Mouse (Mus musculus): ENCODE measurements around the gene Rnls. TPM values are rescaled to one million over a fixed set of nuclear protein-coding genes. Genes with fewer than 3 reads are reported as not detected.

The Rnls gene
- polyA plus RNA-seq, 1 experiment = 0.34 TPM

DNA sequence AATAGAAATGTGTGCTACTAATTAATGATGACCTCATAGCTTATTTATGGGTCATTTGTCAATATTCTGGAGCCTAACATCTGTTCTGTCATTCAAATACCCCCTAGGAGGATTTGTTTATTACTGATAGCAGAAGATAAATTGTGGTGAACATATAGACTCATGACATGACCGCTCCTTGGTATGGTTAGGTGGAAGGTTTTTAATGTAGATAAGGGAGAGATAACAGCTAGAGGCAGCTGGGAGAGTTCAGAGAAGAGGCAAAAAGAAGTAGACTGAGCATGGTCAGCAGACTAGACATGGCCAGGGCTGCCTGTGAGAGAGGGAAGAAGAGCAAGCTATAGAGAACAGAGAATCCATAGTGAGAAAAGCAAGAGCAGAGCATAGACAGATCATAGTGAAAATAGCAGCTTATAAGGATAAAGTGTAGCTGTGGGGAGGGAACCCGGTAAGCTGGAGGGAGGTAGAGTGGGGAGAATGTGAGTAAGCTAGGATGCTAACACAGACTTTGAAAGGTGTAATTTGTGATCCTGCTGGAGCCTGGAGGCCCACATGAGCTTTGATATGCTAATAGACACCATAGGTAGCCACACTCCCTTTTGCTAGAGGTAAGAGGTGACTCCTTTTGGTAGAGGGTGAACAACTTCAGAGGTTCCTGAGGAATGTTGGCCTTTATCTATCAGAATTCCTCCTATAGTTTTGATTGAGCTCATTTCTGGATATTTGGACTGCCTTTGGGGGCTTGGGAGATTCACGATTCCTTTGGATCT is 127.7 kb downstream of the Rnls start:
- DNase-seq (ENCODE audit: low read depth in 1 of 2, low spot score in 2 of 2) = no peak
- H3K4me1 ChIP-seq (ENCODE audit: control insufficient read depth, insufficient read depth, insufficient read length) = no peaks in the 10 kb centered on the region
- TF ChIP-seq POLR2A (IDR thresholded peaks at IDR 0.05; ENCODE audit: low read depth, low read length) = no peak
- H3K36me3 ChIP-seq (ENCODE audit: control insufficient read depth, insufficient read depth, low read length) = no peaks in the 10 kb centered on the region
- H3K4me3 ChIP-seq (ENCODE audit: extremely low read depth, insufficient read depth, insufficient read length) = no peak overlapping the region
- no peak overlapping the region for H3K27ac ChIP-seq (ENCODE audit: insufficient read depth, low read length)
- 80% methylated on average over 3 of the region's 3 CpGs for WGBS
- H3K27me3 ChIP-seq (ENCODE audit: control insufficient read depth, insufficient read depth, low read length) = no peaks in the 10 kb centered on the region

DNA sequence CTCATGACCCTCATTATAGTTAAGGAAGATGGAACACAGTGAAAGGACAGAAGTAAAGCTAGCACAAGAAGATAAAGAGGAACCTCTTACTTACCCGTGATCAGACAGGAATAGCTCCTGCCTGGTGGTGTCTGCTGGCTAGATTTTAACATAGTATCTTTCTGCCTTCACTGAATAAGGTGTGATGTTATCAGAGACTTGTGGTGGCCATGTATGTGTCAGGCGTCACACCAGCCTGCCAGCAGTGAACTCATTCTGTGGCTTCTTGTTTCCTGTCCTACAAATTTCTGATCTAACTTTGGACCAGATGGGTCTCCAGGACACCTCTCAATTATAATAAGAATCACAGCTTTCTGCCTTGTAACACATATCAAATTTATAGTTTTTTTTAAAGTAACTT is 129.7 kb downstream of the Rnls start:
- H3K27ac ChIP-seq (ENCODE audit: insufficient read depth, low read length) = no peak overlapping the region
- no peak for DNase-seq (ENCODE audit: low read depth in 1 of 2, low spot score in 2 of 2)
- no peaks in the 10 kb centered on the region for H3K4me1 ChIP-seq (ENCODE audit: control insufficient read depth, insufficient read depth, insufficient read length)
- H3K27me3 ChIP-seq (ENCODE audit: control insufficient read depth, insufficient read depth, low read length) = no peaks in the 10 kb centered on the region
- no peak for TF ChIP-seq CTCF (IDR thresholded peaks at IDR 0.05; ENCODE audit: extremely low read depth, insufficient read depth, insufficient read length, insufficient replicate concordance)
- no peak for TF ChIP-seq POLR2A (IDR thresholded peaks at IDR 0.05; ENCODE audit: low read depth, low read length)
- WGBS = 13% methylated on average over 2 of the region's 2 CpGs
- H3K4me3 ChIP-seq (ENCODE audit: extremely low read depth, insufficient read depth, insufficient read length) = no peak overlapping the region
- H3K36me3 ChIP-seq (ENCODE audit: control insufficient read depth, insufficient read depth, low read length) = no peaks in the 10 kb centered on the region

DNA sequence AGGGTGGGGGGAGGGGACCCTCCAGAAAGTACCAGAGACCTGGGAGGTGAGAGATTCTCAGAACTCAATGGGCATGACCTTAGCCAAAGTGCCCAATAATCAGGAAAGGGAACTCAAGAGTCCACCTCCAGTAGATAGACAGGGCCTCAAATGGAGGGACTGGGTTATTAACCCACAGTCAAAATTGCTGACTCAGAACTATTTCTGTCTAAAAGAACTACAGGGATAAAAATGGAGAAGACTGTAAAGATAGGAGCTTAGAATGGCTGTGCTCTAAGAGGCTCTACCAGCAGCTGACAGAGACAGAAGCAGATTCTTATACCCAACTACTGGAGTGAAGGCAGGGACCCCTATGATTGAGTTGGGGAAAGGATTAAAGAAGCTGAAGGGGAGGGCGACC is 132.9 kb downstream of the Rnls start:
- no peak for DNase-seq (ENCODE audit: low read depth in 1 of 2, low spot score in 2 of 2)
- TF ChIP-seq POLR2A (IDR thresholded peaks at IDR 0.05; ENCODE audit: low read depth, low read length) = no peak
- no peak for TF ChIP-seq CTCF (IDR thresholded peaks at IDR 0.05; ENCODE audit: extremely low read depth, insufficient read depth, insufficient read length, insufficient replicate concordance)
- H3K27me3 ChIP-seq (ENCODE audit: control insufficient read depth, insufficient read depth, low read length) = no peaks in the 10 kb centered on the region
- H3K4me1 ChIP-seq (ENCODE audit: control insufficient read depth, insufficient read depth, insufficient read length) = no peaks in the 10 kb centered on the region
- 94% methylated on average over 1 of the region's 1 CpGs for WGBS
- no peaks in the 10 kb centered on the region for H3K36me3 ChIP-seq (ENCODE audit: control insufficient read depth, insufficient read depth, low read length)
- H3K27ac ChIP-seq (ENCODE audit: insufficient read depth, low read length) = no peak overlapping the region
- no peak overlapping the region for H3K4me3 ChIP-seq (ENCODE audit: extremely low read depth, insufficient read depth, insufficient read length)

DNA sequence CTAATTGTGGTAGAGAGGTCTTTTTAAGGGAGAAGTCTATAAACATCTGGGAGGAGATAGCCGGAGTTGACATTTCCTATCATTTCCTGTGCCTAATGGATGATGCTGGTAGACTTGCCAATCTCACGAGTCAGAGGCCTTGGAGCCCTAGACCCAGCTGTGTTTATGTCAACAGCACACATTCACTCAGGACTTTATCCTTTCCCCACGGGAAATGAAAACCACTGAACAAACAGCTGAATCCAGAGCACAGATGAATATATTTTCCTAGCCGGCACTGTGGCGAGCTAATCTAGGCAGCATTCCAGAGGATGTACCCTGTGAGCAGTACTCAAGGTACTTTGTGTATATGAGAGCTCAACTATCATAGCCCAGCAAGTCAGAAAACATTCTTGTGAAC is 138.2 kb downstream of the Rnls start:
- WGBS = 75% methylated on average over 5 of the region's 5 CpGs
- H3K27ac ChIP-seq (ENCODE audit: insufficient read depth, low read length) = no peak overlapping the region
- no peaks in the 10 kb centered on the region for H3K27me3 ChIP-seq (ENCODE audit: control insufficient read depth, insufficient read depth, low read length)
- TF ChIP-seq CTCF (IDR thresholded peaks at IDR 0.05; ENCODE audit: extremely low read depth, insufficient read depth, insufficient read length, insufficient replicate concordance) = no peak
- no peak for TF ChIP-seq POLR2A (IDR thresholded peaks at IDR 0.05; ENCODE audit: low read depth, low read length)
- DNase-seq (ENCODE audit: low read depth in 1 of 2, low spot score in 2 of 2) = no peak
- no peak overlapping the region for H3K4me3 ChIP-seq (ENCODE audit: extremely low read depth, insufficient read depth, insufficient read length)
- no peaks in the 10 kb centered on the region for H3K36me3 ChIP-seq (ENCODE audit: control insufficient read depth, insufficient read depth, low read length)
- no peaks in the 10 kb centered on the region for H3K4me1 ChIP-seq (ENCODE audit: control insufficient read depth, insufficient read depth, insufficient read length)

DNA sequence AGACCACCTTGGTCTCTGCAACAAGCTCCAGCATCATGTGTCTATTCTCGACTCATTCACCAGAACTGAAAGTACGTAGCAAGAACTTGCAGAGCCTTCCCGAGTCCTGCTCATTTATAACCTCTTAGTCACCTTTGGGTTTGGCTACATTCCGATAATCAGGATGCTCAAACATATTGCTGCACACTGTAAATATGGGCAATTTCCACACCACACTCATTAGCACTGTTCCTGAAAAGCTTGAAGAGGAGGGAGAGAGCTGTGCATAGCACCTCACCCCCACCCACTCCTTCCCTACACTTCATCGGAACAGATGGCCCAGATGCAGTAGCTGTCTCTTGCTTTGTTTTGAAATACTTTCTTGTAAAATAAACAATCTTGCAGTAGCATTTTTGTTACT is 139.9 kb downstream of the Rnls start:
- Histone ChIP-seq H3K36me3 (ENCODE audit: control insufficient read depth, insufficient read depth, low read length) (no peaks in the 10 kb centered on the region), H3K27ac (ENCODE audit: insufficient read depth, low read length) (no peak overlapping the region), H3K4me1 (ENCODE audit: control insufficient read depth, insufficient read depth, insufficient read length) (no peaks in the 10 kb centered on the region), H3K27me3 (ENCODE audit: control insufficient read depth, insufficient read depth, low read length) (no peaks in the 10 kb centered on the region), H3K4me3 (ENCODE audit: extremely low read depth, insufficient read depth, insufficient read length) (no peak overlapping the region)
- no peak for TF ChIP-seq POLR2A (IDR thresholded peaks at IDR 0.05; ENCODE audit: low read depth, low read length)
- no peak for TF ChIP-seq CTCF (IDR thresholded peaks at IDR 0.05; ENCODE audit: extremely low read depth, insufficient read depth, insufficient read length, insufficient replicate concordance)
- no peak for DNase-seq (ENCODE audit: low read depth in 1 of 2, low spot score in 2 of 2)
- 91% methylated on average over 5 of the region's 5 CpGs for WGBS

DNA sequence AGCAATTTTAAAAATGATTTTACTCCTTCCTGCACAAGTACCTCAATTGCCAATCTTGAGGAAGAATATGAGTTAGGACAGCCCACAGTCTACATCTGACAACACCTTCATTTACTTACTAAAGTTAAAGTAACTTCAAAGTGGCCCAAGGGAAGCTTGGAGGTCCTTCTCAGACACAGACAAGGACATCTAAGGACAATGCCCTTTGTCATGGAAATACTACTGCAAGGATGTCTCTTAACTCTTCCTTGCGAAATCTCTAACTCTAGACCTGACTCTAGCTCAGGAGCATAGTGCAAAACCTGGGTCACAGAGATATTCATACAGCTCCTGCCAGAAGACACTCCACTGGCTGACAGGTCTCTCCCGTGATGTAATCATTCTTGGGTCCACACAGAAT is 147.9 kb downstream of the Rnls start:
- no peak for DNase-seq (ENCODE audit: low read depth in 1 of 2, low spot score in 2 of 2)
- TF ChIP-seq CTCF (IDR thresholded peaks at IDR 0.05; ENCODE audit: extremely low read depth, insufficient read depth, insufficient read length, insufficient replicate concordance) (no peak), POLR2A (IDR thresholded peaks at IDR 0.05; ENCODE audit: low read depth, low read length) (no peak)
- Histone ChIP-seq H3K27me3 (ENCODE audit: control insufficient read depth, insufficient read depth, low read length) (no peaks in the 10 kb centered on the region), H3K36me3 (ENCODE audit: control insufficient read depth, insufficient read depth, low read length) (no peaks in the 10 kb centered on the region), H3K4me1 (ENCODE audit: control insufficient read depth, insufficient read depth, insufficient read length) (no peaks in the 10 kb centered on the region), H3K4me3 (ENCODE audit: extremely low read depth, insufficient read depth, insufficient read length) (no peak overlapping the region), H3K27ac (ENCODE audit: insufficient read depth, low read length) (no peak overlapping the region)
- WGBS = 91% methylated on average over 2 of the region's 2 CpGs

DNA sequence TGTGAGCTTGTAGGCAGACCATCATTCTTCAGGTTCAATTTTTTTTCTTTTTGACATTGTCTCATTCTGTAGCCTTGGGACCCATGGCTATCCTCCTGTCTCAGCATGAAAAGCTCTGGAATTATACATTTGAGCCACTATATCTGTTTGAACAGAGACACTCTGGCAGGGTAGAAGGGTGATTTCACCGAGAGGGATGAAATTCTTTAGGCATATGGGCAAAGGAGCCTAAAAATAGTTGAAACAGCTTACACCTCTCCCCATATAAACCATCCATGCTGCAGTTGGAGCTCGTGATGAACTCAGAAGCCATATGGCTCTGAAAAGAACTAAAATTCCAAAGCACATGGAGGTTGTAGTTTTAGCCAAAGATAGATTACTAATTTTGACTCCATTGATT is 151.7 kb downstream of the Rnls start:
- TF ChIP-seq POLR2A (IDR thresholded peaks at IDR 0.05; ENCODE audit: low read depth, low read length) = no peak
- DNase-seq (ENCODE audit: low read depth in 1 of 2, low spot score in 2 of 2) = no peak
- no peak overlapping the region for H3K4me3 ChIP-seq (ENCODE audit: extremely low read depth, insufficient read depth, insufficient read length)
- no peak overlapping the region for H3K27ac ChIP-seq (ENCODE audit: insufficient read depth, low read length)
- H3K27me3 ChIP-seq (ENCODE audit: control insufficient read depth, insufficient read depth, low read length) = no peaks in the 10 kb centered on the region
- WGBS = 89% methylated on average over 2 of the region's 2 CpGs
- no peaks in the 10 kb centered on the region for H3K36me3 ChIP-seq (ENCODE audit: control insufficient read depth, insufficient read depth, low read length)
- no peaks in the 10 kb centered on the region for H3K4me1 ChIP-seq (ENCODE audit: control insufficient read depth, insufficient read depth, insufficient read length)

Measured in spleen, adult 2 months (tissue).